Mouse (Mus musculus): ENCODE measurements around the gene Flot1. TPM values are rescaled to one million over a fixed set of nuclear protein-coding genes. Genes with fewer than 3 reads are reported as not detected.

The Flot1 gene
- polyA plus RNA-seq (2014; fragmentation: Nextera tagmentation; extraction: Ambion mirVana), result 42.8 and 44.2 TPM in 2 replicates

- Histone ChIP-seq H3K4me3 (ENCODE audit: low read depth, low read length) (peak within 1 kb of the TSS; percentile 62), H3K4me2 (replicated peaks; ENCODE audit: low read depth, low read length) (peak within 1 kb of the TSS; percentile 91), H3K9ac (replicated peaks; ENCODE audit: low read depth, low read length) (peak within 1 kb of the TSS; percentile 53; the same call in 1 of the 2 replicates), H3K27me3 (ENCODE audit: control insufficient read depth, insufficient read depth, low read length) (no peaks in the 10 kb centered on the region), H3K4me1 (ENCODE audit: control insufficient read depth, insufficient read depth, low read length) (peaks cover 19% of the 10 kb centered on the region; the same call in 1 of the 2 replicates), H3K9me3 (ENCODE audit: control insufficient read depth, low read depth, low read length) (no peaks in the 10 kb centered on the region), H3K27ac (ENCODE audit: low read length) (peak within 1 kb of the TSS; percentile 81), H3K36me3 (ENCODE audit: control insufficient read depth, insufficient read depth, low read length) (peaks cover 14% of the 10 kb centered on the region; the same call in 1 of the 2 replicates)
- ATAC-seq (ENCODE audit: insufficient number of reproducible peaks, insufficient read depth, low FRiP score, low read depth), result peak; percentile 89
- under 1% methylated on average over 45 of the region's 47 CpGs for WGBS
Measured at GRCm38 (mm10) chr17:35822964-35823937, at the start of gene Flot1. Gene Flot1, plus strand, starts transcription at chr17:35823230.

- ATAC-seq (ENCODE audit: insufficient number of reproducible peaks, insufficient read depth, low FRiP score, low read depth), result peak; percentile 54; the same call in 1 of the 2 replicates
- no peaks in the 10 kb centered on the region for H3K36me3 ChIP-seq (ENCODE audit: control insufficient read depth, insufficient read depth, low read length)
- H3K4me2 ChIP-seq (replicated peaks; ENCODE audit: low read depth, low read length), result no peak overlapping the region
- 16% methylated on average over 13 of the region's 13 CpGs for WGBS
- H3K4me1 ChIP-seq (ENCODE audit: control insufficient read depth, insufficient read depth, low read length), result peaks cover 15% of the 10 kb centered on the region
- no peak overlapping the region for H3K4me3 ChIP-seq (ENCODE audit: low read depth, low read length)
- H3K9me3 ChIP-seq (ENCODE audit: control insufficient read depth, low read depth, low read length), result no peaks in the 10 kb centered on the region
- peak overlapping the region; percentile 73; the same call in 1 of the 2 replicates for H3K27ac ChIP-seq (ENCODE audit: low read length)
- H3K27me3 ChIP-seq (ENCODE audit: control insufficient read depth, insufficient read depth, low read length), result no peaks in the 10 kb centered on the region
- H3K9ac ChIP-seq (replicated peaks; ENCODE audit: low read depth, low read length), result no peak overlapping the region
Measured at GRCm38 (mm10) chr17:35776811-35777609, 46.0 kb upstream of the Flot1 start.

GRCm38 (mm10) chr17:35778965-35779364 is 44.1 kb upstream of the Flot1 start:
- H3K36me3 ChIP-seq (ENCODE audit: control insufficient read depth, insufficient read depth, low read length), result no peaks in the 10 kb centered on the region
- no peak overlapping the region for H3K4me3 ChIP-seq (ENCODE audit: low read depth, low read length)
- H3K4me1 ChIP-seq (ENCODE audit: control insufficient read depth, insufficient read depth, low read length), result peaks cover 15% of the 10 kb centered on the region
- ATAC-seq (ENCODE audit: insufficient number of reproducible peaks, insufficient read depth, low FRiP score, low read depth), result 0 out of 2 replicates have a peak, but pooled peaks have one; percentile 35
- no peaks in the 10 kb centered on the region for H3K9me3 ChIP-seq (ENCODE audit: control insufficient read depth, low read depth, low read length)
- H3K9ac ChIP-seq (replicated peaks; ENCODE audit: low read depth, low read length), result no peak overlapping the region
- H3K27me3 ChIP-seq (ENCODE audit: control insufficient read depth, insufficient read depth, low read length), result no peaks in the 10 kb centered on the region
- H3K27ac ChIP-seq (ENCODE audit: low read length), result no peak overlapping the region
- no peak overlapping the region for H3K4me2 ChIP-seq (replicated peaks; ENCODE audit: low read depth, low read length)
- 38% methylated on average over 6 of the region's 6 CpGs for WGBS

- Histone ChIP-seq H3K9me3 (ENCODE audit: control insufficient read depth, low read depth, low read length) (no peaks in the 10 kb centered on the region), H3K4me3 (ENCODE audit: low read depth, low read length) (no peak overlapping the region), H3K36me3 (ENCODE audit: control insufficient read depth, insufficient read depth, low read length) (no peaks in the 10 kb centered on the region), H3K27me3 (ENCODE audit: control insufficient read depth, insufficient read depth, low read length) (no peaks in the 10 kb centered on the region), H3K9ac (replicated peaks; ENCODE audit: low read depth, low read length) (no peak overlapping the region), H3K4me2 (replicated peaks; ENCODE audit: low read depth, low read length) (no peak overlapping the region), H3K4me1 (ENCODE audit: control insufficient read depth, insufficient read depth, low read length) (peaks cover 15% of the 10 kb centered on the region), H3K27ac (ENCODE audit: low read length) (no peak overlapping the region)
- no peak for ATAC-seq (ENCODE audit: insufficient number of reproducible peaks, insufficient read depth, low FRiP score, low read depth)
- WGBS, result 46% methylated on average over 10 of the region's 10 CpGs
Measured at GRCm38 (mm10) chr17:35779466-35780205, 43.4 kb upstream of the Flot1 start.

- no peak for ATAC-seq (ENCODE audit: insufficient number of reproducible peaks, insufficient read depth, low FRiP score, low read depth)
- H3K4me3 ChIP-seq (ENCODE audit: low read depth, low read length), result no peak overlapping the region
- no peaks in the 10 kb centered on the region for H3K27me3 ChIP-seq (ENCODE audit: control insufficient read depth, insufficient read depth, low read length)
- WGBS, result 87% methylated on average over 7 of the region's 7 CpGs
- no peak overlapping the region for H3K9ac ChIP-seq (replicated peaks; ENCODE audit: low read depth, low read length)
- no peak overlapping the region for H3K27ac ChIP-seq (ENCODE audit: low read length)
- H3K36me3 ChIP-seq (ENCODE audit: control insufficient read depth, insufficient read depth, low read length), result no peaks in the 10 kb centered on the region
- no peak overlapping the region for H3K4me2 ChIP-seq (replicated peaks; ENCODE audit: low read depth, low read length)
- no peaks in the 10 kb centered on the region for H3K9me3 ChIP-seq (ENCODE audit: control insufficient read depth, low read depth, low read length)
- peaks cover 15% of the 10 kb centered on the region for H3K4me1 ChIP-seq (ENCODE audit: control insufficient read depth, insufficient read depth, low read length)
Measured at GRCm38 (mm10) chr17:35780362-35780761, 42.7 kb upstream of the Flot1 start.

- ATAC-seq (ENCODE audit: insufficient number of reproducible peaks, insufficient read depth, low FRiP score, low read depth), result no peak
- no peaks in the 10 kb centered on the region for H3K36me3 ChIP-seq (ENCODE audit: control insufficient read depth, insufficient read depth, low read length)
- no peak overlapping the region for H3K9ac ChIP-seq (replicated peaks; ENCODE audit: low read depth, low read length)
- no peaks in the 10 kb centered on the region for H3K9me3 ChIP-seq (ENCODE audit: control insufficient read depth, low read depth, low read length)
- no peak overlapping the region for H3K4me2 ChIP-seq (replicated peaks; ENCODE audit: low read depth, low read length)
- 72% methylated on average over 2 of the region's 2 CpGs for WGBS
- no peaks in the 10 kb centered on the region for H3K27me3 ChIP-seq (ENCODE audit: control insufficient read depth, insufficient read depth, low read length)
- H3K27ac ChIP-seq (ENCODE audit: low read length), result no peak overlapping the region
- H3K4me1 ChIP-seq (ENCODE audit: control insufficient read depth, insufficient read depth, low read length), result peaks cover 5% of the 10 kb centered on the region; the same call in 1 of the 2 replicates
- H3K4me3 ChIP-seq (ENCODE audit: low read depth, low read length), result no peak overlapping the region
Measured at GRCm38 (mm10) chr17:35782398-35782797, 40.6 kb upstream of the Flot1 start.

- H3K4me1 ChIP-seq (ENCODE audit: control insufficient read depth, insufficient read depth, low read length), result 0 out of 2 replicates have a peak, but pooled peaks cover 3% of the 10 kb centered on the region
- no peak overlapping the region for H3K27ac ChIP-seq (ENCODE audit: low read length)
- no peak overlapping the region for H3K9ac ChIP-seq (replicated peaks; ENCODE audit: low read depth, low read length)
- 79% methylated on average over 5 of the region's 5 CpGs for WGBS
- H3K4me2 ChIP-seq (replicated peaks; ENCODE audit: low read depth, low read length), result no peak overlapping the region
- no peak for ATAC-seq (ENCODE audit: insufficient number of reproducible peaks, insufficient read depth, low FRiP score, low read depth)
- no peaks in the 10 kb centered on the region for H3K27me3 ChIP-seq (ENCODE audit: control insufficient read depth, insufficient read depth, low read length)
- no peaks in the 10 kb centered on the region for H3K36me3 ChIP-seq (ENCODE audit: control insufficient read depth, insufficient read depth, low read length)
- H3K4me3 ChIP-seq (ENCODE audit: low read depth, low read length), result no peak overlapping the region
- H3K9me3 ChIP-seq (ENCODE audit: control insufficient read depth, low read depth, low read length), result no peaks in the 10 kb centered on the region
Measured at GRCm38 (mm10) chr17:35782924-35783323, 40.1 kb upstream of the Flot1 start.
